Mouse (Mus musculus) erythroblast, adult 5-6 weeks (primary cell): Measurements from ENCODE around the gene Nosip. TPM values are rescaled to one million over a fixed set of nuclear protein-coding genes. Genes with fewer than 3 reads are reported as not detected.

Experiments
- total RNA-seq, 2 experiments: library from RNA; stranded (forward) in 1 of 2; stranded (reverse) in 1 of 2; fragments of 150-400 nt in 1 of 2; fragments of 200-764, 138-1000 nt in 1 of 2; gene quantifications; 2 replicates each; pipeline versions ENCODE4 v1.2.3 to v1.2.4; 2015 to 2017; ENCODE audit warnings: low replicate concordance in 2 of 2

Gene Nosip
- total RNA-seq, 2 experiments from 2014 or later, result 10.4 to 22.2 TPM

Other genes starting within 250 kb of the Nosip start
Only the 30 nearest of the 36 such genes appear.
- 17.3 and 43.3 TPM in 2 replicates for gene Pnkp, start 205.3 kb upstream of the Nosip start, total RNA-seq (2015; ENCODE audit: low replicate concordance)
- 26.8 and 32.5 TPM in 2 replicates for gene Pnkp, start 205.3 kb upstream of the Nosip start, total RNA-seq (2017; ENCODE audit: low replicate concordance)
- 6.9 and 8.1 TPM in 2 replicates for gene Ptov1, start 192.6 kb upstream of the Nosip start, total RNA-seq (2015; ENCODE audit: low replicate concordance)
- gene Ptov1, start 192.6 kb upstream of the Nosip start, total RNA-seq (2017; ENCODE audit: low replicate concordance), result 8.8 and 12.1 TPM in 2 replicates
- gene Med25, start 169.7 kb upstream of the Nosip start, total RNA-seq (2015; ENCODE audit: low replicate concordance), result 6.5 and 8.4 TPM in 2 replicates
- gene Med25, start 169.7 kb upstream of the Nosip start, total RNA-seq (2017; ENCODE audit: low replicate concordance), result 3.2 and 5.3 TPM in 2 replicates
- gene Fuz, start 166.3 kb upstream of the Nosip start, total RNA-seq (2015; ENCODE audit: low replicate concordance), result 1.3 TPM in 1 of 2 replicates, not detected in the other
- 2.2 and 4.3 TPM in 2 replicates for gene Fuz, start 166.3 kb upstream of the Nosip start, total RNA-seq (2017; ENCODE audit: low replicate concordance)
- 29.4 and 43.1 TPM in 2 replicates for gene Ap2a1, start 132.9 kb upstream of the Nosip start, total RNA-seq (2015; ENCODE audit: low replicate concordance)
- 27.5 and 36.0 TPM in 2 replicates for gene Ap2a1, start 132.9 kb upstream of the Nosip start, total RNA-seq (2017; ENCODE audit: low replicate concordance)
- not detected in 2 replicates for gene Tsks, start 119.2 kb upstream of the Nosip start, total RNA-seq (2015; ENCODE audit: low replicate concordance)
- gene Tsks, start 119.2 kb upstream of the Nosip start, total RNA-seq (2017; ENCODE audit: low replicate concordance), result not detected in 2 replicates
- gene Cpt1c, start 87.6 kb upstream of the Nosip start, total RNA-seq (2015; ENCODE audit: low replicate concordance), result 0.19 and 1.5 TPM in 2 replicates
- 0.28 and 0.51 TPM in 2 replicates for gene Cpt1c, start 87.6 kb upstream of the Nosip start, total RNA-seq (2017; ENCODE audit: low replicate concordance)
- 21.7 and 73.4 TPM in 2 replicates for gene Prmt1, start 75.9 kb upstream of the Nosip start, total RNA-seq (2015; ENCODE audit: low replicate concordance)
- 9.2 and 30.6 TPM in 2 replicates for gene Prmt1, start 75.9 kb upstream of the Nosip start, total RNA-seq (2017; ENCODE audit: low replicate concordance)
- gene Irf3, start 64.8 kb upstream of the Nosip start, total RNA-seq (2015; ENCODE audit: low replicate concordance), result 15.5 and 24.2 TPM in 2 replicates
- gene Irf3, start 64.8 kb upstream of the Nosip start, total RNA-seq (2017; ENCODE audit: low replicate concordance), result 17.0 and 34.1 TPM in 2 replicates
- gene Bcl2l12, start 63.7 kb upstream of the Nosip start, total RNA-seq (2015; ENCODE audit: low replicate concordance), result 2.9 and 9.6 TPM in 2 replicates
- 1.3 and 2.5 TPM in 2 replicates for gene Bcl2l12, start 63.7 kb upstream of the Nosip start, total RNA-seq (2017; ENCODE audit: low replicate concordance)
- gene Scaf1, start 46.1 kb upstream of the Nosip start, total RNA-seq (2015; ENCODE audit: low replicate concordance), result 7.9 and 10.7 TPM in 2 replicates
- 9.8 and 10.0 TPM in 2 replicates for gene Scaf1, start 46.1 kb upstream of the Nosip start, total RNA-seq (2017; ENCODE audit: low replicate concordance)
- 7.5 and 10.8 TPM in 2 replicates for gene Rras, start 44.5 kb upstream of the Nosip start, total RNA-seq (2015; ENCODE audit: low replicate concordance)
- 0.60 TPM in 1 of 2 replicates, not detected in the other for gene Rras, start 44.5 kb upstream of the Nosip start, total RNA-seq (2017; ENCODE audit: low replicate concordance)
- 3.3 and 6.1 TPM in 2 replicates for gene Prr12, start 9.5 kb upstream of the Nosip start, total RNA-seq (2015; ENCODE audit: low replicate concordance)
- gene Prr12, start 9.5 kb upstream of the Nosip start, total RNA-seq (2017; ENCODE audit: low replicate concordance), result 0.60 and 0.70 TPM in 2 replicates
- 1.3 and 5.2 TPM in 2 replicates for gene Prrg2, start 248 bp downstream of the Nosip start, total RNA-seq (2015; ENCODE audit: low replicate concordance)
- 0.34 and 7.0 TPM in 2 replicates for gene Prrg2, start 248 bp downstream of the Nosip start, total RNA-seq (2017; ENCODE audit: low replicate concordance)
- gene Rcn3, start 29.8 kb downstream of the Nosip start, total RNA-seq (2015; ENCODE audit: low replicate concordance), result 1.3 and 2.5 TPM in 2 replicates
- gene Rcn3, start 29.8 kb downstream of the Nosip start, total RNA-seq (2017; ENCODE audit: low replicate concordance), result 6.7 and 7.5 TPM in 2 replicates
- 2.5 and 7.3 TPM in 2 replicates for gene Fcgrt, start 41.4 kb downstream of the Nosip start, total RNA-seq (2015; ENCODE audit: low replicate concordance)
- 10.3 and 11.4 TPM in 2 replicates for gene Fcgrt, start 41.4 kb downstream of the Nosip start, total RNA-seq (2017; ENCODE audit: low replicate concordance)
- 604 and 677 TPM in 2 replicates for gene Rps11, start 62.0 kb downstream of the Nosip start, total RNA-seq (2015; ENCODE audit: low replicate concordance)
- 233 and 238 TPM in 2 replicates for gene Rps11, start 62.0 kb downstream of the Nosip start, total RNA-seq (2017; ENCODE audit: low replicate concordance)
- gene Rpl13a, start 66.3 kb downstream of the Nosip start, total RNA-seq (2015; ENCODE audit: low replicate concordance), result 517 and 725 TPM in 2 replicates
- 475 and 688 TPM in 2 replicates for gene Rpl13a, start 66.3 kb downstream of the Nosip start, total RNA-seq (2017; ENCODE audit: low replicate concordance)
- not detected in 2 replicates for gene Gm45713, start 73.8 kb downstream of the Nosip start, total RNA-seq (2015; ENCODE audit: low replicate concordance)
- gene Gm45713, start 73.8 kb downstream of the Nosip start, total RNA-seq (2017; ENCODE audit: low replicate concordance), result not detected in 2 replicates
- 1.3 and 3.8 TPM in 2 replicates for gene Flt3l, start 74.0 kb downstream of the Nosip start, total RNA-seq (2015; ENCODE audit: low replicate concordance)
- gene Flt3l, start 74.0 kb downstream of the Nosip start, total RNA-seq (2017; ENCODE audit: low replicate concordance), result 2.6 and 3.6 TPM in 2 replicates
- gene Pih1d1, start 91.9 kb downstream of the Nosip start, total RNA-seq (2015; ENCODE audit: low replicate concordance), result 33.4 and 59.6 TPM in 2 replicates
- gene Pih1d1, start 91.9 kb downstream of the Nosip start, total RNA-seq (2017; ENCODE audit: low replicate concordance), result 2.7 and 15.8 TPM in 2 replicates
- gene Aldh16a1, start 92.2 kb downstream of the Nosip start, total RNA-seq (2015; ENCODE audit: low replicate concordance), result 10.2 and 12.7 TPM in 2 replicates
- gene Aldh16a1, start 92.2 kb downstream of the Nosip start, total RNA-seq (2017; ENCODE audit: low replicate concordance), result 6.3 and 10.3 TPM in 2 replicates
- not detected in 2 replicates for gene Slc17a7, start 101.5 kb downstream of the Nosip start, total RNA-seq (2015; ENCODE audit: low replicate concordance)
- 0.28 TPM in 1 of 2 replicates, not detected in the other for gene Slc17a7, start 101.5 kb downstream of the Nosip start, total RNA-seq (2017; ENCODE audit: low replicate concordance)
- gene Gfy, start 117.1 kb downstream of the Nosip start, total RNA-seq (2015; ENCODE audit: low replicate concordance), result not detected in 2 replicates
- gene Gfy, start 117.1 kb downstream of the Nosip start, total RNA-seq (2017; ENCODE audit: low replicate concordance), result not detected in 2 replicates
- not detected in 2 replicates for gene Pth2, start 118.6 kb downstream of the Nosip start, total RNA-seq (2015; ENCODE audit: low replicate concordance)
- gene Pth2, start 118.6 kb downstream of the Nosip start, total RNA-seq (2017; ENCODE audit: low replicate concordance), result not detected in 2 replicates
- gene Ccdc155, start 142.5 kb downstream of the Nosip start, total RNA-seq (2015; ENCODE audit: low replicate concordance), result not detected in 2 replicates
- not detected in 2 replicates for gene Ccdc155, start 142.5 kb downstream of the Nosip start, total RNA-seq (2017; ENCODE audit: low replicate concordance)
- 6.3 and 20.8 TPM in 2 replicates for gene Dkkl1, start 149.7 kb downstream of the Nosip start, total RNA-seq (2015; ENCODE audit: low replicate concordance)
- gene Dkkl1, start 149.7 kb downstream of the Nosip start, total RNA-seq (2017; ENCODE audit: low replicate concordance), result 0.56 TPM in 1 of 2 replicates, not detected in the other
- gene Tead2, start 153.3 kb downstream of the Nosip start, total RNA-seq (2015; ENCODE audit: low replicate concordance), result not detected in 2 replicates
- 0.42 and 0.51 TPM in 2 replicates for gene Tead2, start 153.3 kb downstream of the Nosip start, total RNA-seq (2017; ENCODE audit: low replicate concordance)
- gene Cd37, start 176.7 kb downstream of the Nosip start, total RNA-seq (2015; ENCODE audit: low replicate concordance), result 38.9 and 50.1 TPM in 2 replicates
- 18.7 and 20.7 TPM in 2 replicates for gene Cd37, start 176.7 kb downstream of the Nosip start, total RNA-seq (2017; ENCODE audit: low replicate concordance)
- not detected in 2 replicates for gene Slc6a16, start 178.7 kb downstream of the Nosip start, total RNA-seq (2015; ENCODE audit: low replicate concordance)
- not detected in 2 replicates for gene Slc6a16, start 178.7 kb downstream of the Nosip start, total RNA-seq (2017; ENCODE audit: low replicate concordance)